In genomic region chr6:135167380-135168311, GRCm38 (mm10) we compare ENCODE assay signal across 8 mouse cellular contexts. TPM values are rescaled to one million over a fixed set of nuclear protein-coding genes. Genes with fewer than 3 reads are reported as not detected.
DNase-seq lines count a peak whose midpoint lies in the region; ATAC-seq and TF ChIP-seq lines count a peak whose summit lies in the region.

No protein-coding gene starts in this region.

- H3K27me3 ChIP-seq in hindbrain, postnatal 0 days (ENCODE audit: insufficient read depth, low read length), result no peaks in the 10 kb centered on the region

- TF ChIP-seq CTCF in cortical plate, adult 2 months (IDR thresholded peaks at IDR 0.05; ENCODE audit: extremely low read depth, insufficient read depth, low read length), result no peak
- TF ChIP-seq CTCF in hindbrain, postnatal 0 days (IDR thresholded peaks at IDR 0.05; ENCODE audit: low read depth), result no peak

- no peaks in the 10 kb centered on the region for H3K9me3 ChIP-seq in hindbrain, postnatal 0 days (ENCODE audit: low read length)

- peak; percentile 76; the same call in 1 of the 2 replicates for TF ChIP-seq POLR2A in cortical plate, adult 2 months (IDR thresholded peaks at IDR 0.05; ENCODE audit: extremely low read depth, insufficient read depth, low read length)

- peak overlapping the region; percentile 75 for H3K4me3 ChIP-seq in cortical plate, adult 2 months (ENCODE audit: insufficient read depth, low read length)
- peak overlapping the region; percentile 50 for H3K4me3 ChIP-seq in hindbrain, postnatal 0 days (ENCODE audit: low read length)

- H3K4me1 ChIP-seq in cortical plate, adult 2 months (ENCODE audit: control insufficient read depth, insufficient read depth, low read length), result no peaks in the 10 kb centered on the region
- H3K4me1 ChIP-seq in hindbrain, postnatal 0 days (ENCODE audit: insufficient read depth, low read length), result no peaks in the 10 kb centered on the region

- 4% methylated on average over 43 of the region's 46 CpGs for WGBS in hindbrain, postnatal 0 days

- H3K36me3 ChIP-seq in hindbrain, postnatal 0 days (ENCODE audit: insufficient read depth, low read length), result no peaks in the 10 kb centered on the region

- peak overlapping the region; percentile 77 for H3K9ac ChIP-seq in hindbrain, postnatal 0 days (replicated peaks; ENCODE audit: low read length)

- DNase-seq in adrenal gland, adult 18-20 months (ENCODE audit: low spot score in 2 of 2), result peak; percentile 81 to 88
- peak; percentile 70 to 81 for DNase-seq in gastrocnemius, adult 8-10 months (ENCODE audit: low spot score in 2 of 2)
- peak; percentile 81 for DNase-seq in hindbrain, postnatal 0 days (ENCODE audit: low spot score)
- peak; percentile 74 to 93 for DNase-seq in left cerebral cortex, postnatal 10 days (ENCODE audit: extremely low spot score in 1 of 2, low spot score in 2 of 2)
- DNase-seq in right cerebral cortex, postnatal 25 days, result peak; percentile 79
- peak; percentile 85 to 86 for DNase-seq in urinary bladder, postnatal 36 days (ENCODE audit: low spot score in 2 of 2)

- H3K27ac ChIP-seq in cortical plate, adult 2 months (ENCODE audit: insufficient read depth, low read length), result peak overlapping the region; percentile 49
- H3K27ac ChIP-seq in hindbrain, postnatal 0 days, result peak overlapping the region; percentile 85

- intact Hi-C loops in left cerebral cortex, postnatal 10 days (cut with DNase I), result no loop called here

- peak; percentile 96 for ATAC-seq in hindbrain, postnatal 0 days
- peak; percentile 75 for ATAC-seq in megakaryocyte progenitor cell, adult 5-6 weeks (replicated peaks; ENCODE audit: poor library complexity)

- H3K4me2 ChIP-seq in hindbrain, postnatal 0 days (ENCODE audit: low read depth, low read length), result peak overlapping the region; percentile 76

RNA-seq across cellular contexts. Expression of gene Fam234b, which starts 30.1 kb away (rescaled TPM):
- 10 to 100 TPM; 14.7 to 16.9 TPM for total RNA-seq in adrenal gland, adult 18-20 months (2021)
- polyA plus RNA-seq in cortical plate, adult 2 months (2012; rRNA removed), result 158 and 167 TPM in 2 replicates
- 1 to 10 TPM; 3.0 to 3.6 (median 3.3) TPM for total RNA-seq in gastrocnemius, adult 8-10 months (2022)
- 75.7 and 79.0 TPM in 2 replicates for total RNA-seq in hindbrain, postnatal 0 days (2014; rRNA removed)
- polyA plus RNA-seq in hindbrain, postnatal 0 days (2015; fragmentation: Nextera tagmentation; extraction: Ambion mirVana), result 86.6 and 92.0 TPM in 2 replicates
- 10 to 100 TPM; 98.1 TPM for total RNA-seq in left cerebral cortex, postnatal 10 days (2021)
- total RNA-seq in megakaryocyte progenitor cell, adult 5-6 weeks (2015), result 5.9 and 6.5 TPM in 2 replicates
- total RNA-seq in megakaryocyte progenitor cell, adult 5-6 weeks (2017), result 5.4 and 6.8 TPM in 2 replicates

RNA-seq across cellular contexts. Expression of gene Hebp1, which starts 30.2 kb away (rescaled TPM):
- 10 to 100 TPM; 17.3 to 46.7 TPM for total RNA-seq in adrenal gland, adult 18-20 months (2021)
- polyA plus RNA-seq in cortical plate, adult 2 months (2012; rRNA removed), result 40.2 and 48.6 TPM in 2 replicates
- total RNA-seq in gastrocnemius, adult 8-10 months (2022), result 10 to 100 TPM in 2 of 4 experiments, 1 to 10 TPM in 2; 4.3 to 13.2 (median 9.9) TPM
- total RNA-seq in hindbrain, postnatal 0 days (2014; rRNA removed), result 5.7 and 8.3 TPM in 2 replicates
- 10.3 and 13.2 TPM in 2 replicates for polyA plus RNA-seq in hindbrain, postnatal 0 days (2015; fragmentation: Nextera tagmentation; extraction: Ambion mirVana)
- total RNA-seq in left cerebral cortex, postnatal 10 days (2021), result 10 to 100 TPM; 37.8 to 39.5 TPM
- 12.9 and 15.0 TPM in 2 replicates for total RNA-seq in megakaryocyte progenitor cell, adult 5-6 weeks (2015)
- total RNA-seq in megakaryocyte progenitor cell, adult 5-6 weeks (2017), result 20.0 and 21.2 TPM in 2 replicates

RNA-seq across cellular contexts. Expression of gene Gprc5d, which starts 49.6 kb away (rescaled TPM):
- total RNA-seq in adrenal gland, adult 18-20 months (2021), result not detected
- polyA plus RNA-seq in cortical plate, adult 2 months (2012; rRNA removed), result 0.42 and 0.61 TPM in 2 replicates
- total RNA-seq in gastrocnemius, adult 8-10 months (2022), result not detected
- not detected in 2 replicates for total RNA-seq in hindbrain, postnatal 0 days (2014; rRNA removed)
- not detected in 2 replicates for polyA plus RNA-seq in hindbrain, postnatal 0 days (2015; fragmentation: Nextera tagmentation; extraction: Ambion mirVana)
- total RNA-seq in left cerebral cortex, postnatal 10 days (2021), result not detected
- not detected in 2 replicates for total RNA-seq in megakaryocyte progenitor cell, adult 5-6 weeks (2015)
- total RNA-seq in megakaryocyte progenitor cell, adult 5-6 weeks (2017), result not detected in 2 replicates

Comparison
In these comparisons a context has a peak if more than half of its experiments do, and no peak if none do; other contexts are left out.
1. Peak in every context shown above with its lines: DNase-seq, ATAC-seq, H3K4me3 ChIP-seq and H3K27ac ChIP-seq.